Mouse (Mus musculus) gastrocnemius, adult 2 months (tissue): Measurements from ENCODE around the gene Ddah1. TPM values are rescaled to one million over a fixed set of nuclear protein-coding genes. Genes with fewer than 3 reads are reported as not detected.
"Not testable (repeated sequence)": the region's sequence is repeated elsewhere in the genome, so short reads cannot be mapped to it uniquely, and the experiment has no call there.

Experiments
- DNase-seq: peaks from one replicate; pipeline ENCODE4 v3.0.0; 2022
- H3K27ac ChIP-seq: fragments of 200-600 bp; 2 replicates; pipeline ENCODE4 v1.8.1; 2022; ENCODE audit warnings: mild to moderate bottlenecking
- H3K4me3 ChIP-seq: fragments of 200-600 bp; 2 replicates; pipeline ENCODE4 v1.8.1; 2022; ENCODE audit warnings: mild to moderate bottlenecking, moderate library complexity
- CTCF ChIP-seq: fragments of 200-600 bp; IDR thresholded peaks from 2 replicates; pipeline ENCODE4 v1.8.1; 2022; ENCODE audit warnings: antibody characterized with exemption, mild to moderate bottlenecking, moderate library complexity
- intact Hi-C: fragments of 180-260 bp; cut with DNase I; formaldehyde crosslinking; loops from one replicate; pipeline ENCODE4 v1.15.1; 2025
- total RNA-seq, 2 experiments: library from RNA; stranded (reverse); gene quantifications; 2 replicates each; pipeline ENCODE4 v1.2.3; 2021

Ddah1 gene
- total RNA-seq, 2 experiments from 2014 or later = 2.2 to 4.4 TPM

DNA sequence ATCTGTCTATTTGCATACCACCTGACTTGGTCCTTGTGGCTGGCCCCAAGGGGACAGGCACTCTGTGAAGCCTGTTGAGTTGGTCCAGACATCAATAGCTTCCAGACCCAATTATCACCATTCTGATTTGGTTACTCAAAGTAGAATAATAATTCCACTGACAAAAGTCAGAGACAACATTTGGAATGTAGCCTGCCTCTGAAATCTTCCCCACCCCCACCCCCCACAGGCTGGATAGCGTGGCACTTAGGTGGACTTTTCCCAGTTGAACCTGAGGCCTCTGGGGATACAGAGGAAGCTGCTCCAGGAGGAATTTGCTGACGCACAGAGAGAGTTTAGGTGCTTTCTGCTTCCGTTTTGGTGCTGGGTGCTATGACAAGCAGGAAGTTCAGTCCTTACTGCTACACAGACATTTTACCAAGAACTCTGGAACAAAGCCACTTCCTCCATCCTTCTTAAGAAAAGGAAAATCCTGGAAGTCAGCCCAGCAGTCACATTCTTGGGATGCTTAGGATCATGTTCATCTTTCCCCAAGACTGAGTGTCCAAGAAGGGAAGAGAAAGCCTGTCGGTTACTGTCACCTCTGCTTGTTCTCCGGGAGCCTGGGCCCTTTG, 127.5 kb downstream of the Ddah1 start:
- Histone ChIP-seq H3K27ac (peak overlapping the region; percentile 70), H3K4me3 (no peak overlapping the region)
- intact Hi-C loops = no loop called here
- TF ChIP-seq CTCF = no peak
- no peak for DNase-seq

DNA sequence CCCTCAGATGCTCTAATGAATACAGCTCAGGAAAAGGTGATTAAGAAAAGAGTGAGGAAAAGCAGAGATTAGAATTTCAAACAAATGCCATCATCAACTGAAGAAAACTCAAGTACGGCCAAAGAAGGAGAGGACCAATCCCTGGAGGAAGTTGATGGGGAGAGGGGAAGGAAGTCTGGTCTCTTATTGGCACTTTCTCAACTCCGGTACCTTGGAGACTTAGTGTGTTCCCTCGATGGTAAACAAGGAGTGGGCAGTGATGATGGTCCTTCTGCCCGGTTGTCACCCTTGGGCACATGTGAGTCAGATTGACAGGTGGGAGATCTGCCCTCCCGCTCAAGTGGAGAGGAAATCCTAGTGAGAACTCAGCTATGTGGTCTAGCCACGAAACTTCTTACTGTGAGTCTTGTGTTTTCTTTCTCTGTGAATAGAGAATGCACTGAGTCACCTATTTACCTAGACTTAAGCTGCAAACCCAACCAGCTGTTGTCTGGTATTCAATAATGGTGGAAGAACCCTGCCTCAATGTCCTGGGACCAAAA, 129.0 kb downstream of the Ddah1 start:
- intact Hi-C loops = no loop called here
- TF ChIP-seq CTCF = no peak
- H3K4me3 ChIP-seq = no peak overlapping the region
- H3K27ac ChIP-seq = no peak overlapping the region
- DNase-seq = no peak

- Histone ChIP-seq H3K4me3 (no peak overlapping the region), H3K27ac (no peak overlapping the region)
- no peak for DNase-seq
- intact Hi-C loops = no loop called here
- TF ChIP-seq CTCF = no peak
Observed at GRCm38 (mm10) chr3:145890346-145891132, 132.1 kb downstream of the Ddah1 start.

GRCm38 (mm10) chr3:145892451-145892850, 134.0 kb downstream of the Ddah1 start:
- no peak for TF ChIP-seq CTCF
- intact Hi-C loops = no loop called here
- H3K27ac ChIP-seq = no peak overlapping the region
- DNase-seq = no peak
- no peak overlapping the region for H3K4me3 ChIP-seq

DNA sequence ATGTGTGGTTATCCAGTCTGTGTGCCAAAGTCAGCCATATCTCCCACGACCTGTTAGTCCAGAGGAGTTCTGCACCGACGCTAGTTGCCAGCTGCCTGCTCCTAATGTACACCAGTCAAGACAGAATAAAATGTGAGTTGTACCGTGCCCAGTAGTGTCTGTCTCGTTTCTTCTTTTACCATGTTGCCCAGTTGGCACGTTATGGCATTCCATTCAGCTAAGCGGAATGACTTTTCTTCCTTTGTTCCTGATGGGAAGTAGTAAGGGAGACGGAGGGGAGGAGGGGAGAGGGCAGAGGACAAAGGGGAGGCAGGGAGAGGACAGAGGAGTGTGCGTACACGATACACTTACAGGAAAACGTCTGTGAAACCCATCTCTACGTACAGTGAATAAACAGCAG, 135.7 kb downstream of the Ddah1 start:
- no peak for TF ChIP-seq CTCF
- no peak for DNase-seq
- Histone ChIP-seq H3K27ac (no peak overlapping the region), H3K4me3 (no peak overlapping the region)
- intact Hi-C loops = no loop called here

GRCm38 (mm10) chr3:145897749-145898148, 139.3 kb downstream of the Ddah1 start:
- H3K4me3 ChIP-seq = no peak overlapping the region
- no peak for TF ChIP-seq CTCF
- intact Hi-C loops = no loop called here
- peak overlapping the region; percentile 86 for H3K27ac ChIP-seq
- peak; percentile 89 for DNase-seq

- intact Hi-C loops = loop anchor here (5.0 to 10.0 kb wide), 2 partner anchors 145 to 253 kb away; partner anchors contain the start of genes Ccn1 and Ddah1
- peak; percentile 77 for DNase-seq
- H3K27ac ChIP-seq = peak overlapping the region; percentile 86
- TF ChIP-seq CTCF = no peak
- H3K4me3 ChIP-seq = no peak overlapping the region
Observed at GRCm38 (mm10) chr3:145899832-145900231, 141.4 kb downstream of the Ddah1 start.

GRCm38 (mm10) chr3:145903530-145903929, 145.1 kb downstream of the Ddah1 start:
- TF ChIP-seq CTCF = no peak
- intact Hi-C loops = loop anchor here (5.0 to 10.0 kb wide), 2 partner anchors 149 to 256 kb away; partner anchors contain the start of genes Ccn1 and Ddah1
- H3K4me3 ChIP-seq = no peak overlapping the region
- no peak overlapping the region for H3K27ac ChIP-seq
- DNase-seq = no peak

GRCm38 (mm10) chr3:145904850-145905776, 146.6 kb downstream of the Ddah1 start:
- peak; percentile 71 for DNase-seq
- intact Hi-C loops = loop anchor here (1.0 to 10.0 kb wide), 4 partner anchors 47 to 258 kb away; partner anchors contain the start of genes Ccn1 and Ddah1
- Histone ChIP-seq H3K4me3 (peak overlapping the region; percentile 51), H3K27ac (peak overlapping the region; percentile 46)
- TF ChIP-seq CTCF = peak; percentile 75

GRCm38 (mm10) chr3:145906582-145906981, 148.1 kb downstream of the Ddah1 start:
- TF ChIP-seq CTCF = no peak
- intact Hi-C loops = loop anchor here (2.0 to 10.0 kb wide), 3 partner anchors 152 to 324 kb away; partner anchors contain the start of gene Ddah1
- DNase-seq = no peak
- Histone ChIP-seq H3K27ac (no peak overlapping the region), H3K4me3 (no peak overlapping the region)

GRCm38 (mm10) chr3:145912512-145912911, 154.0 kb downstream of the Ddah1 start:
- no peak for TF ChIP-seq CTCF

GRCm38 (mm10) chr3:145913263-145913662, 154.8 kb downstream of the Ddah1 start:
- TF ChIP-seq CTCF = no peak
- intact Hi-C loops = no loop called here
- Histone ChIP-seq H3K4me3 (no peak overlapping the region), H3K27ac (no peak overlapping the region)
- no peak for DNase-seq

More at GRCm38 (mm10) chr3:145912512-145912911, 154.0 kb downstream of the Ddah1 start:
- DNase-seq = no peak
- intact Hi-C loops = no loop called here
- Histone ChIP-seq H3K4me3 (no peak overlapping the region), H3K27ac (no peak overlapping the region)

DNA sequence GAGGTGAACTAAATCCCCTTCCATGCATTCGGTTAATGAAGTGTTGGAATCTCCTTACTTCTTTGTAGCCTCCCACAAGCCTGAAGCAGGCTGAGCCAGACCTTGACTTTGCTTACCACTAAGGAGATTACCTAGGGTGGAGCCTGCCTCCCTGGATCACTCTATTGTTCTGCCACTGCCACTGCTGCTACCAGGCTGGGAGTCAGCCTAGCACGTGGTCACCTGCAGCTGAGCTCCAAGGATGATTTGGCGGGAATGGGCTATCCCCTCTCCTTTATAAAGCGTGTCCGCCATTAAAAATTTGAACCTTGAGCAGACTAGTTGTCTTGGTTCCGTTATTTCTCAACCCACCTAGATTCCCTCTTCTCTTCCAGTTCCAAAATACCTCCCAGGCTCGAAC, 155.5 kb downstream of the Ddah1 start:
- DNase-seq, intact Hi-C loops, H3K4me3 ChIP-seq, H3K27ac ChIP-seq: not testable (repeated sequence)
